ENCODE assay signal across 28 mouse cellular contexts in genomic region chr16:70071471-70071870, GRCm38 (mm10).
DNase-seq lines count a peak whose midpoint lies in the region; ATAC-seq and TF ChIP-seq lines count a peak whose summit lies in the region.
"Had no signal": no experiment of that assay in that cellular context is flagged by ENCODE, and none has a peak within 500 bp of the region (broad histone marks: within the 10 kb centered on the region; RNA-seq: fewer than 3 reads in every experiment).

No protein-coding gene starts in this region.

- H3K4me3 ChIP-seq in kidney, postnatal 0 days (replicated peaks; ENCODE audit: low read depth, low read length) = no peak overlapping the region
- no peak overlapping the region for H3K4me3 ChIP-seq in lung, embryonic 14.5 days (ENCODE audit: low read depth, low read length)
- H3K4me3 ChIP-seq in stomach, postnatal 0 days (ENCODE audit: low read depth, low read length) = no peak overlapping the region
- H3K4me3 ChIP-seq: embryonic facial prominence, embryonic 10.5 days; embryonic facial prominence, embryonic 13.5 days; erythroblast, embryonic 14.5 days; forebrain, embryonic 12.5 days; forebrain, embryonic 15.5 days; heart, embryonic 12.5 days; heart, embryonic 15.5 days; hindbrain, embryonic 10.5 days had no signal

- no peaks in the 10 kb centered on the region for H3K4me1 ChIP-seq in kidney, postnatal 0 days (replicated peaks; ENCODE audit: insufficient read depth, low read length)
- no peaks in the 10 kb centered on the region for H3K4me1 ChIP-seq in lung, embryonic 14.5 days (ENCODE audit: insufficient read depth)
- no peaks in the 10 kb centered on the region for H3K4me1 ChIP-seq in stomach, postnatal 0 days (replicated peaks; ENCODE audit: control insufficient read depth, insufficient read depth)
- H3K4me1 ChIP-seq: embryonic facial prominence, embryonic 10.5 days; embryonic facial prominence, embryonic 13.5 days; forebrain, embryonic 12.5 days; forebrain, embryonic 15.5 days; heart, embryonic 12.5 days; heart, embryonic 15.5 days; hindbrain, embryonic 10.5 days had no signal

- peak; percentile 21; the same call in 1 of the 2 replicates for TF ChIP-seq CTCF in kidney, postnatal 0 days (IDR thresholded peaks at IDR 0.05; ENCODE audit: low read depth)
- TF ChIP-seq CTCF in lung, embryonic 14.5 days (IDR thresholded peaks at IDR 0.05; ENCODE audit: low read depth) = 0 out of 2 replicates have a peak, but pooled peaks have one; percentile 13
- TF ChIP-seq CTCF in stomach, postnatal 0 days (IDR thresholded peaks at IDR 0.05; ENCODE audit: low read depth) = peak; percentile 50

- no peaks in the 10 kb centered on the region for H3K9me3 ChIP-seq in kidney, postnatal 0 days (replicated peaks; ENCODE audit: low read length)
- H3K9me3 ChIP-seq in lung, embryonic 14.5 days (ENCODE audit: low read depth, low read length) = no peaks in the 10 kb centered on the region
- H3K9me3 ChIP-seq in stomach, postnatal 0 days (ENCODE audit: control insufficient read depth, low read length) = no peaks in the 10 kb centered on the region
- H3K9me3 ChIP-seq: embryonic facial prominence, embryonic 10.5 days; embryonic facial prominence, embryonic 13.5 days; forebrain, embryonic 12.5 days; forebrain, embryonic 15.5 days; heart, embryonic 12.5 days; heart, embryonic 15.5 days; hindbrain, embryonic 10.5 days had no signal

- H3K27me3 ChIP-seq in kidney, postnatal 0 days (ENCODE audit: insufficient read depth, low read length) = no peaks in the 10 kb centered on the region
- no peaks in the 10 kb centered on the region for H3K27me3 ChIP-seq in lung, embryonic 14.5 days (ENCODE audit: insufficient read depth, low read length)
- H3K27me3 ChIP-seq in stomach, postnatal 0 days (ENCODE audit: control insufficient read depth, insufficient read depth, low read length) = no peaks in the 10 kb centered on the region
- H3K27me3 ChIP-seq: embryonic facial prominence, embryonic 13.5 days; forebrain, embryonic 12.5 days; forebrain, embryonic 15.5 days; heart, embryonic 12.5 days; heart, embryonic 15.5 days had no signal

- TF ChIP-seq EP300 in stomach, postnatal 0 days (optimal IDR thresholded peaks at IDR 0.05) = no peak

- no peaks in the 10 kb centered on the region for H3K36me3 ChIP-seq in kidney, postnatal 0 days (ENCODE audit: insufficient read depth, low read length)
- no peaks in the 10 kb centered on the region for H3K36me3 ChIP-seq in lung, embryonic 14.5 days (ENCODE audit: insufficient read depth)
- H3K36me3 ChIP-seq in stomach, postnatal 0 days (ENCODE audit: control insufficient read depth, insufficient read depth, low read length) = no peaks in the 10 kb centered on the region
- H3K36me3 ChIP-seq: embryonic facial prominence, embryonic 10.5 days; embryonic facial prominence, embryonic 13.5 days; forebrain, embryonic 12.5 days; forebrain, embryonic 15.5 days; heart, embryonic 12.5 days; heart, embryonic 15.5 days; hindbrain, embryonic 10.5 days had no signal

- 82% methylated on average over 4 of the region's 4 CpGs for whole genome bisulfite sequencing in kidney, postnatal 0 days
- WGBS in lung, embryonic 14.5 days = 69% methylated on average over 4 of the region's 4 CpGs
- 63% methylated on average over 4 of the region's 4 CpGs for WGBS in stomach, postnatal 0 days

- H3K9ac ChIP-seq in kidney, postnatal 0 days (ENCODE audit: low read depth, low read length) = no peak overlapping the region
- no peak overlapping the region for H3K9ac ChIP-seq in lung, embryonic 14.5 days
- H3K9ac ChIP-seq in stomach, postnatal 0 days (ENCODE audit: low read length) = no peak overlapping the region
- H3K9ac ChIP-seq: embryonic facial prominence, embryonic 13.5 days; forebrain, embryonic 12.5 days; forebrain, embryonic 15.5 days; heart, embryonic 12.5 days; heart, embryonic 15.5 days; hindbrain, embryonic 14.5 days had no signal

- no peak overlapping the region for H3K27ac ChIP-seq in kidney, postnatal 0 days
- H3K27ac ChIP-seq in lung, embryonic 14.5 days (ENCODE audit: low read depth) = no peak overlapping the region
- H3K27ac ChIP-seq in stomach, postnatal 0 days (replicated peaks) = no peak overlapping the region
- H3K27ac ChIP-seq: embryonic facial prominence, embryonic 10.5 days; embryonic facial prominence, embryonic 13.5 days; forebrain, embryonic 12.5 days; forebrain, embryonic 15.5 days; heart, embryonic 15.5 days; hindbrain, embryonic 10.5 days; hindbrain, embryonic 14.5 days; hindbrain, postnatal 0 days had no signal

- ATAC-seq in kidney, postnatal 0 days (replicated peaks; ENCODE audit: low FRiP score, low read depth) = no peak
- ATAC-seq in lung, embryonic 14.5 days (ENCODE audit: insufficient read depth) = no peak
- no peak for ATAC-seq in stomach, postnatal 0 days (ENCODE audit: low FRiP score, low TSS enrichment)
- ATAC-seq: activated CD4-positive, CD25-positive, alpha-beta regulatory T cell, adult 4 months; forebrain, embryonic 15.5 days; hindbrain, postnatal 0 days had no signal

- DNase-seq in kidney, postnatal 0 days (ENCODE audit: low spot score) = no peak
- DNase-seq in kidney, postnatal 10 days = no peak
- peak; percentile 19 for DNase-seq in lung, embryonic 14.5 days
- no peak for DNase-seq in lung, adult 18-20 months
- peak; percentile 25 for DNase-seq in 416B (ENCODE audit: low read depth)
- no peak for DNase-seq in stomach, postnatal 0 days (ENCODE audit: low spot score)
- DNase-seq: adrenal gland, adult 8-10 months; adrenal gland, postnatal 25 days; cerebellum, adult 11-12 months; cerebellum, adult 8-10 months; cerebellum, postnatal 10 days; cerebellum, postnatal 36 days; embryo, embryonic 11 days; gastrocnemius, postnatal 25 days; heart, adult 18-20 months; heart, postnatal 10 days; heart, postnatal 36 days had no signal

- no peak overlapping the region for H3K4me2 ChIP-seq in kidney, postnatal 0 days (ENCODE audit: low read length)
- no peak overlapping the region for H3K4me2 ChIP-seq in lung, embryonic 14.5 days
- no peak overlapping the region for H3K4me2 ChIP-seq in stomach, postnatal 0 days (replicated peaks; ENCODE audit: low read depth)
- H3K4me2 ChIP-seq: embryonic facial prominence, embryonic 13.5 days; forebrain, embryonic 12.5 days; forebrain, embryonic 15.5 days; heart, embryonic 12.5 days; heart, embryonic 15.5 days; hindbrain, embryonic 14.5 days had no signal

Comparison
In these comparisons a context has a peak if more than half of its experiments do, and no peak if none do; other contexts are left out.
1. DNase-seq: peak in lung, embryonic 14.5 days (single experiment) and 416B (single experiment); none in kidney, postnatal 0 days (single experiment), kidney, postnatal 10 days (single experiment), lung, adult 18-20 months (0 of 2) and stomach, postnatal 0 days (single experiment).
2. Peak in every context shown above with its lines, with median percentiles within 50 percentile points of each other: CTCF ChIP-seq.